18 mouse cellular contexts compared by ENCODE assay signal in genomic region chr13:30051891-30052550, GRCm38 (mm10).
DNase-seq lines count a peak whose midpoint lies in the region; ATAC-seq and TF ChIP-seq lines count a peak whose summit lies in the region.
"Had no signal": no experiment of that assay in that cellular context is flagged by ENCODE, and none has a peak within 500 bp of the region (broad histone marks: within the 10 kb centered on the region; RNA-seq: fewer than 3 reads in every experiment).

No protein-coding gene starts in this region.

- no peak overlapping the region for H3K4me3 ChIP-seq in kidney, adult 2 months (ENCODE audit: insufficient read depth, low read depth, low read length)
- H3K4me3 ChIP-seq in kidney, postnatal 0 days (replicated peaks; ENCODE audit: low read depth, low read length), result no peak overlapping the region
- H3K4me3 ChIP-seq: embryonic facial prominence, embryonic 13.5 days; forebrain, embryonic 12.5 days; heart, embryonic 15.5 days; midbrain, embryonic 10.5 days; neural tube, embryonic 12.5 days had no signal

- no peaks in the 10 kb centered on the region for H3K4me1 ChIP-seq in kidney, adult 2 months (ENCODE audit: control insufficient read depth, insufficient read depth, low read length)
- H3K4me1 ChIP-seq in kidney, postnatal 0 days (replicated peaks; ENCODE audit: insufficient read depth, low read length), result no peaks in the 10 kb centered on the region
- H3K4me1 ChIP-seq: embryonic facial prominence, embryonic 13.5 days; forebrain, embryonic 12.5 days; heart, embryonic 15.5 days had no signal

- no peaks in the 10 kb centered on the region for H3K9me3 ChIP-seq in kidney, postnatal 0 days (replicated peaks; ENCODE audit: low read length)
- H3K9me3 ChIP-seq: embryonic facial prominence, embryonic 13.5 days; forebrain, embryonic 12.5 days; G1E; heart, embryonic 15.5 days; midbrain, embryonic 10.5 days; neural tube, embryonic 12.5 days had no signal

- no peak overlapping the region for H3K9ac ChIP-seq in kidney, postnatal 0 days (ENCODE audit: low read depth, low read length)
- H3K9ac ChIP-seq: embryonic facial prominence, embryonic 13.5 days; forebrain, embryonic 12.5 days; heart, embryonic 15.5 days; liver, embryonic 14.5 days; neural tube, embryonic 12.5 days had no signal

- H3K36me3 ChIP-seq in kidney, adult 2 months (ENCODE audit: control insufficient read depth, insufficient read depth, low read length), result no peaks in the 10 kb centered on the region
- H3K36me3 ChIP-seq in kidney, postnatal 0 days (ENCODE audit: insufficient read depth, low read length), result no peaks in the 10 kb centered on the region
- H3K36me3 ChIP-seq: embryonic facial prominence, embryonic 13.5 days; forebrain, embryonic 12.5 days; G1E; heart, embryonic 15.5 days; midbrain, embryonic 10.5 days; neural tube, embryonic 12.5 days had no signal

- no peak for TF ChIP-seq POLR2A in kidney, adult 2 months (IDR thresholded peaks at IDR 0.05; ENCODE audit: low read depth, low read length)

- TF ChIP-seq CTCF in kidney, adult 2 months (conservative IDR thresholded peaks at IDR 0.05; ENCODE audit: insufficient read depth, insufficient read length, low read depth, low read length), result no peak
- TF ChIP-seq CTCF in kidney, postnatal 0 days (IDR thresholded peaks at IDR 0.05; ENCODE audit: low read depth), result no peak

- H3K27me3 ChIP-seq in kidney, adult 2 months (replicated peaks; ENCODE audit: control insufficient read depth, insufficient read depth, low read length), result no peaks in the 10 kb centered on the region
- no peaks in the 10 kb centered on the region for H3K27me3 ChIP-seq in kidney, postnatal 0 days (ENCODE audit: insufficient read depth, low read length)
- H3K27me3 ChIP-seq: embryonic facial prominence, embryonic 13.5 days; forebrain, embryonic 12.5 days; heart, embryonic 15.5 days; neural tube, embryonic 12.5 days had no signal

- WGBS in kidney, adult 2 months, result 58% methylated on average over 16 of the region's 16 CpGs
- 41% methylated on average over 16 of the region's 16 CpGs for WGBS in kidney, postnatal 0 days

- no peak for ATAC-seq in kidney, postnatal 0 days (replicated peaks; ENCODE audit: low FRiP score, low read depth)

- H3K27ac ChIP-seq in kidney, adult 2 months (ENCODE audit: insufficient read depth, low read depth, low read length), result no peak overlapping the region
- no peak overlapping the region for H3K27ac ChIP-seq in kidney, postnatal 0 days
- H3K27ac ChIP-seq: embryonic facial prominence, embryonic 13.5 days; forebrain, embryonic 12.5 days; heart, embryonic 15.5 days; liver, embryonic 14.5 days; midbrain, embryonic 10.5 days; neural tube, embryonic 12.5 days had no signal

- DNase-seq in kidney, adult 2 months, result peak; percentile 8
- DNase-seq in kidney, adult 18-20 months, result no peak
- peak; percentile 79 for DNase-seq in brain, adult 2 months (ENCODE audit: low read depth, low spot score)
- DNase-seq in cerebellum, postnatal 10 days, result peak; percentile 83 to 88
- peak; percentile 56 for DNase-seq in kidney, postnatal 0 days (ENCODE audit: low spot score)
- DNase-seq in retina, embryonic 14.5 days (ENCODE audit: low spot score), result no peak
- DNase-seq in heart, adult 11 months, result no peak
- no peak for DNase-seq in urinary bladder, adult 2 months (ENCODE audit: low spot score)
- DNase-seq: gastrocnemius, postnatal 14 days; right cerebral cortex, adult 18-20 months; thymus, postnatal 25 days had no signal

- H3K4me2 ChIP-seq in kidney, postnatal 0 days (ENCODE audit: low read length), result no peak overlapping the region
- H3K4me2 ChIP-seq: embryonic facial prominence, embryonic 13.5 days; forebrain, embryonic 12.5 days; heart, embryonic 15.5 days; neural tube, embryonic 12.5 days had no signal

Comparison
In these comparisons a context has a peak if more than half of its experiments do, and no peak if none do; other contexts are left out.
1. DNase-seq: peak in kidney, adult 2 months (single experiment), brain, adult 2 months (single experiment), cerebellum, postnatal 10 days (2 of 2) and kidney, postnatal 0 days (single experiment); none in kidney, adult 18-20 months (single experiment), retina, embryonic 14.5 days (single experiment), heart, adult 11 months (single experiment) and urinary bladder, adult 2 months (single experiment).